Mouse (Mus musculus) adrenal gland, postnatal 14 days (tissue): ENCODE results near the gene Olfr46. TPM values are rescaled to one million over a fixed set of nuclear protein-coding genes. Genes with fewer than 3 reads are reported as not detected.
"Not testable (repeated sequence)": the region's sequence is repeated elsewhere in the genome, so short reads cannot be mapped to it uniquely, and the experiment has no call there.

Source experiments
- DNase-seq: peaks from one replicate; pipeline ENCODE4 v3.0.0; 2021; ENCODE audit warnings: mixed read lengths
- long read RNA-seq, 2 experiments: library from polyadenylated mRNA; stranded (forward); transcript quantifications; one replicate each; pipeline ENCODE4 v2.0.0; 2021
- total RNA-seq: library from RNA; stranded (reverse); gene quantifications from 2 replicates; pipeline ENCODE4 v1.2.3, GENCODE M21; 2021

The Olfr46 gene
- total RNA-seq: not detected in 2 replicates
- long read RNA-seq, experiment 1: 0 reads
- long read RNA-seq, experiment 2: 0 reads

GRCm38 (mm10) chr7:140600969-140601368, at the start of gene Olfr46:
TSS of gene Olfr46 (plus strand) at chr7:140601269.
- DNase-seq: not testable (repeated sequence)

- no peak for DNase-seq
Observed at GRCm38 (mm10) chr7:140567586-140567985, 33.5 kb upstream of the Olfr46 start, which contains the start of gene Olfr538. TSS of gene Olfr538 (plus strand) at chr7:140567886.

GRCm38 (mm10) chr7:140628670-140629069, 27.6 kb downstream of the Olfr46 start, which contains the start of gene Olfr61:
TSS of gene Olfr61 (plus strand) at chr7:140628970.
- not testable (repeated sequence) for DNase-seq

DNA sequence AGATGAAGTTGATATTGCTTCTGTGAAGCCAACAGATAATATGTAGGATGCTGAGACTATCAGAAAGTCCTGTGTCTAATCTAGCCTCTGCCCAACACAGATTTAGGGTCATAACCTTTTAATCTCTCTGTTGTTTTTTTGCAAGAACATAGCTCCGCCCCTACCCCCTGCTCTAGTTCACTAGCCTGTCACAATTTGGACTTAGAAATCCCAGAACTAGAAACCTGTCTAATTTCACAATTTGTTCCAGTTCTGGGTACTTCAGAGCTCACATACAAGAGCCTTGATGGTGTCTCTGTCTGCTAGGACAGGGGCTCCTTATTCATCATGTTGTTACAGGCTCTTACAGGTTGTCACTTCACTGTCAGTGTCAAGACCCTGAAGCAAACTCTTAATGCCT, 29.5 kb downstream of the Olfr46 start:
- no peak for DNase-seq

DNA sequence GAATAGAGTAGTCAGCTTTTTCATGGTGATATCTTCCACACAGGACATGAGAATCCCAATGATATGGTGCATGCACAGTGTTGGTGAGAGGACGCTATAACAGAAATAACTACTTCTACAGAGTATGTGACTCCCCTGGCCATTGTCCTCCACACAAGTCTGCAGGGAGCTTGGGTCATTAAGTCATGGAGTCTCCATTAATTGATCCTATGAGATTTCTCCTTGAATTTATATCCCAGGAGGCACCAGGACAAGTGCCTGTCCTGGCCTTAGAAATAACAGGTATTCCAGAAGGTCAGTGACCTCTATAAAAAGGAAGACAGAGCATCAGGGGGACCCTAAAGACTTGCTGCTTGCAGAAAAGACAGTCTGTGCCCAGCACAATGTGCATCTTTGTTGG, 45.1 kb downstream of the Olfr46 start, which contains the start of gene Olfr53:
Gene Olfr53 (plus strand): TSS at position 301 of the 400 bp plus-strand sequence.
- no peak for DNase-seq

DNA sequence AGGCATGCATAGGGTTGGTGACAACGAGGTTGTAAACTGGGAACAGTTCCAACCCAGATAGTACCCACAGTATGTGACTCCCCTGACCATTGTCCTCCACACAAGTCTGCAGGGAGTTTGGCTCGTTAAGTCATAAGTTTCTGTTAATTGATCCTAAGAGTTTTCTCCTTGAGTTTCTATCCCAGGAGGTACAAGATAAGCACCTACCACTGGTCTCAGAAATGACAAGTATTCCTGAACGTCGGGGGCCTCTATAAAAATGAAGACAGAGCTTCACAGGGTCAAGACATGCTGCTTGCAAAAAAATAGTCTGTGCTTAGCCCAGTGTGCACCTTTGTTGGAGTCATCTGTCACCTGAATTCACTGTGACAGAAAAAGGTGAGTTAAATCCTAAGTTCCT, 58.6 kb downstream of the Olfr46 start, which contains the start of gene Olfr539:
Gene Olfr539 (plus strand): TSS at position 301 of the 400 bp plus-strand sequence.
- no peak for DNase-seq

Other genes with a start within 250 kb of the Olfr46 start
- gene Olfr60, start 239.6 kb upstream of the Olfr46 start, total RNA-seq: not detected in 2 replicates
- gene Olfr530, start 224.9 kb upstream of the Olfr46 start, total RNA-seq: not detected in 2 replicates
- gene Olfr531, start 198.4 kb upstream of the Olfr46 start, total RNA-seq: not detected in 2 replicates
- not detected in 2 replicates for gene Olfr532, start 179.6 kb upstream of the Olfr46 start, total RNA-seq
- gene Olfr533, start 137.9 kb upstream of the Olfr46 start, total RNA-seq: not detected in 2 replicates
- not detected in 2 replicates for gene Olfr535, start 117.1 kb upstream of the Olfr46 start, total RNA-seq
- gene Olfr536, start 93.9 kb upstream of the Olfr46 start, total RNA-seq: not detected in 2 replicates
- gene Olfr538, start 33.4 kb upstream of the Olfr46 start, total RNA-seq: not detected in 2 replicates
- not detected in 2 replicates for gene Olfr61, start 27.7 kb downstream of the Olfr46 start, total RNA-seq
- not detected in 2 replicates for gene Olfr53, start 45.2 kb downstream of the Olfr46 start, total RNA-seq
- not detected in 2 replicates for gene Olfr539, start 58.7 kb downstream of the Olfr46 start, total RNA-seq
- gene Olfr45, start 80.7 kb downstream of the Olfr46 start, total RNA-seq: not detected in 2 replicates
- gene Olfr541, start 96.0 kb downstream of the Olfr46 start, total RNA-seq: not detected in 2 replicates
- gene Cyp2e1, start 162.5 kb downstream of the Olfr46 start, total RNA-seq: 83.0 and 573 TPM in 2 replicates
- gene Syce1, start 186.6 kb downstream of the Olfr46 start, total RNA-seq: not detected in 2 replicates
- 1.9 and 2.6 TPM in 2 replicates for gene Zfp941, start 220.9 kb downstream of the Olfr46 start, total RNA-seq
- gene Urah, start 233.7 kb downstream of the Olfr46 start, total RNA-seq: 1.4 and 31.0 TPM in 2 replicates
- not detected in 2 replicates for gene Scgb1c1, start 244.3 kb downstream of the Olfr46 start, total RNA-seq
- gene Odf3, start 246.5 kb downstream of the Olfr46 start, total RNA-seq: not detected in 2 replicates